Mouse (Mus musculus) hindbrain, embryonic 10.5 days (tissue): ENCODE measurements around the gene Zscan2. TPM values are rescaled to one million over a fixed set of nuclear protein-coding genes. Genes with fewer than 3 reads are reported as not detected.

Experiments used
- DNase-seq: peaks from one replicate; pipeline ENCODE4 v3.0.0-alpha.2; 2017; ENCODE audit warnings: low spot score
- H3K27ac ChIP-seq: fragments of 300-500 bp; sonication (generic); 2 replicates; pipeline ENCODE4 v1.5.1; 2016; ENCODE audit warnings: mild to moderate bottlenecking, moderate library complexity
- H3K27me3 ChIP-seq: fragments of 300-500 bp; sonication (generic); 2 replicates; pipeline ENCODE4 v1.6.1; 2016; ENCODE audit warnings: mild to moderate bottlenecking; ENCODE audit not compliant: poor library complexity, insufficient read depth, severe bottlenecking
- H3K36me3 ChIP-seq: fragments of 300-500 bp; sonication (generic); 2 replicates; pipeline ENCODE4 v1.6.1; 2016; ENCODE audit warnings: mild to moderate bottlenecking, moderate library complexity
- H3K4me1 ChIP-seq: fragments of 300-500 bp; sonication (generic); replicated peaks from 2 replicates; pipeline ENCODE4 v1.6.1; 2016; ENCODE audit warnings: mild to moderate bottlenecking
- H3K4me3 ChIP-seq: fragments of 300-500 bp; sonication (generic); 2 replicates; pipeline ENCODE4 v1.5.1; 2016; ENCODE audit warnings: mild to moderate bottlenecking, moderate library complexity
- H3K9me3 ChIP-seq: fragments of 300-500 bp; sonication (generic); 2 replicates; pipeline ENCODE4 v1.6.1; 2016; ENCODE audit warnings: mild to moderate bottlenecking, moderate library complexity
- WGBS: fragments of 180-500 bp; shearing (Covaris S2); methylation state at CpG from one replicate; pipeline ENCODE4 v1.1.7; 2016; 5-methylcytosine and 5-hydroxymethylcytosine counted together
- polyA plus RNA-seq: library from polyadenylated mRNA; unstranded; fragments of >200 nt; fragmentation: Nextera tagmentation; extraction: Ambion mirVana; gene quantifications from 2 replicates; pipeline ENCODE4 v1.2.1, GENCODE M21; 2016

Gene Zscan2
- polyA plus RNA-seq, 1 experiment from 2014 or later = 4.0 TPM

DNA sequence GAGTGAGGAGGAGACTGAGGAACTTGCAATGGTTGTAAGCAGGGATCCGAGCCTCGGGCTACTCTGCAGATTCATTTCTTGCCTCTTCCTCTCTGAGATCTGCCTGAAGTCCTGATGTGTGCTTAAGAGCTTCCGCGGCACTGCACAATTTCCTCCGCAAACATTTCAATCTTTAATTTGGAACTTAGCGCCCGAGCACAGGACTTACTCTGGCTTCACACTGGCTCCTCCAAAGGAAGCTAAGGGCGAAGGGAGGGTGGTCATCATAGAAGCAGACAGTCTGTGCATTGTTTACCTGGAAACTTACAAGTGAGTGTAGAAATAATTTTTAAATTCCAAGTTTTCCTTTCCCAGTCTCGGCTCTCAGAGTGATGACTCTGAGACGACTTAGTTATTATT lies 14.4 kb upstream of the Zscan2 start:
- 92% methylated on average over 10 of the region's 10 CpGs for WGBS
- no peak overlapping the region for H3K4me3 ChIP-seq
- DNase-seq = no peak

DNA sequence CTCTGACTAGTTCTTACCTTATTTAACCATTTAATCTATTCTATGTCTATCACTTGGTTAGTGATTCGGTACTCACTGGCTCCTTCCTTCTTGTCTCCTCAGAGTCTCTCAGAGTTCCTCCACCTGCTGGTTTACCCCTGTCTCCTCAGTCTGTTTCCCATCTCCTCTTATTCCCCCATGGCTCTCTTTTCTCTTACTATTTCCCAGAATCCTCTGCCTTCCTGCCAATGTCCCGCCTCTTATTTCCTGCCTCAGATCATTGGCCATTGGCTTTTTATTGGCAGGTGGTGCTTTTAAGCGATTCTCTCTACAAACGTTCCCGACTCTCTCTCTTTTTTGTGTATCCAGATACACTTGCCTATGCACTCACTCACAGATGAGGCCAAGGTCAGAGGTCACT lies 14.0 kb upstream of the Zscan2 start:
- DNase-seq = no peak
- Histone ChIP-seq H3K27ac (no peak overlapping the region), H3K36me3 (no peaks in the 10 kb centered on the region), H3K4me3 (no peak overlapping the region), H3K9me3 (no peaks in the 10 kb centered on the region), H3K4me1 (no peaks in the 10 kb centered on the region), H3K27me3 (no peaks in the 10 kb centered on the region)
- WGBS = 91% methylated on average over 5 of the region's 5 CpGs

More for the DNA sequence above, 14.4 kb upstream of the Zscan2 start:
- Histone ChIP-seq H3K27ac (no peak overlapping the region; the same call in 1 of the 2 replicates), H3K9me3 (no peaks in the 10 kb centered on the region), H3K27me3 (no peaks in the 10 kb centered on the region), H3K36me3 (no peaks in the 10 kb centered on the region), H3K4me1 (no peaks in the 10 kb centered on the region)

GRCm38 (mm10) chr7:80849267-80849666 lies 11.5 kb upstream of the Zscan2 start:
- Histone ChIP-seq H3K4me3 (no peak overlapping the region), H3K27ac (no peak overlapping the region), H3K27me3 (no peaks in the 10 kb centered on the region), H3K4me1 (no peaks in the 10 kb centered on the region), H3K9me3 (no peaks in the 10 kb centered on the region), H3K36me3 (no peaks in the 10 kb centered on the region)
- DNase-seq = no peak
- 86% methylated on average over 2 of the region's 2 CpGs for WGBS

- DNase-seq = peak; percentile 45
- H3K9me3 ChIP-seq = no peaks in the 10 kb centered on the region
- 33% methylated on average over 4 of the region's 4 CpGs for WGBS
- H3K4me3 ChIP-seq = no peak overlapping the region
- no peaks in the 10 kb centered on the region for H3K36me3 ChIP-seq
- no peak overlapping the region for H3K27ac ChIP-seq
- H3K27me3 ChIP-seq = no peaks in the 10 kb centered on the region
- no peaks in the 10 kb centered on the region for H3K4me1 ChIP-seq
These were observed 11.0 kb upstream of the Zscan2 start for GRCm38 (mm10) chr7:80849710-80850109.

DNA sequence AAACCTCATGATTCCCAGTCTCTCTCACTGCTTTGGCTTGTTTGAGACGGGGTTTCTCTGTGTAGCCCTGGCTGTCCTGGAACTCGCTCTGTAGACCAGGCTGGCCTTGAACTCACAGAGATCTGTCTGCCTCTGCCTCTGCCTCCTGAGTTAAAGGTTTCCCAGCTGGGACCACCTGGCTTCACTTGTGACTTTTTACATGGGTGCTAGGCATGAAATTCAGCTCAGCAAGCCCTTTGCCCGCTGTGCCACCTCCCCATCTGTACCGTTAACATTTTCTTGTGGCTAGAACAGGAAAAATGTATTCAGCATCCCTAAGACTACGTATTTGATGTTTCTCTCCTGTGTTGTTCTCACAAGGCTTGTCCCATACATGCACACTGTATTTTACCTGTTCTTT lies 10.2 kb upstream of the Zscan2 start:
- no peak overlapping the region for H3K4me3 ChIP-seq
- no peaks in the 10 kb centered on the region for H3K27me3 ChIP-seq
- no peaks in the 10 kb centered on the region for H3K9me3 ChIP-seq
- H3K36me3 ChIP-seq = no peaks in the 10 kb centered on the region
- no peak for DNase-seq
- H3K4me1 ChIP-seq = no peaks in the 10 kb centered on the region
- no peak overlapping the region for H3K27ac ChIP-seq
- 85% methylated on average over 5 of the region's 5 CpGs for WGBS

DNA sequence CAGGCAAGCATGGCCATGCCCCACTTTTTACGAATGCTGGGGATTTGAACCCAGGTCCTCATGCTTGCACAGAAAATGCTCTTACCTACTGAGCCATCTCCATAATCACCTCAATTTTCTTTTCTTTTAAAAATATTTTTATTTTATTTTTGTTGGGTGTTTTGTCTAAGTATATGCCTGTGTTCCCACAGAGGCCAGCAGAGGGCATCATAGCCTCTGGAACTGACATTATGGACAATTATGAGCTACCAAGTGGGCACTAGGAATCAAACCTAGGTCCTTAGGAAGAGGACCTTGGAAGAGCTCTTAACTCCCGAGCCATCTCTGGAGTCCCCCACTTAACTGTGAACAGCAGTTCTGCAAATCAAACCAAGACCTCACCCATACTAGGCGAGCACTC lies 7.5 kb upstream of the Zscan2 start:
- Histone ChIP-seq H3K4me1 (no peaks in the 10 kb centered on the region), H3K9me3 (no peaks in the 10 kb centered on the region), H3K27me3 (no peaks in the 10 kb centered on the region), H3K36me3 (no peaks in the 10 kb centered on the region), H3K27ac (no peak overlapping the region), H3K4me3 (no peak overlapping the region)
- no peak for DNase-seq
- WGBS = 93% methylated on average over 3 of the region's 3 CpGs

DNA sequence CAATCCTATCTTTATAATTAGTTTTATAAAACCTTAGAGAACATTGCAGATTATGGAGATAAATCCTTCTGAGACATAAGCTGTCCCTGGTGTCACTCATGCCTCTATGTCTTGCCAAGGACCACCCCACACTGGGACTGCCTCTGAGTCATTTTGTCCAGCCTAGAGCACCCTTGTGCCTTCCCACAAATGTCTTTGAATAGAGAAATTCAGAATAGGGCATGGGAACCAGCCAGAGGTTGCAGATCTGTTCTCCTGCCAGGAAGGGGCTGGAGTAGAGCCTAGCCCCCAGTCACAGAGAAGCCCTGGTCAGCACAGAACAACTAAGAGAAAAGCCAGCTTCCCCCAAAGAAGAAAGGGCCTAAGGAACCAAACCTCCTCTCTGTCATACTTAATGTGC lies 5.4 kb upstream of the Zscan2 start:
- Histone ChIP-seq H3K9me3 (no peaks in the 10 kb centered on the region), H3K27ac (no peak overlapping the region), H3K4me1 (peaks cover 6% of the 10 kb centered on the region; the same call in 1 of the 2 replicates), H3K36me3 (no peaks in the 10 kb centered on the region), H3K4me3 (no peak overlapping the region), H3K27me3 (no peaks in the 10 kb centered on the region)
- no peak for DNase-seq

DNA sequence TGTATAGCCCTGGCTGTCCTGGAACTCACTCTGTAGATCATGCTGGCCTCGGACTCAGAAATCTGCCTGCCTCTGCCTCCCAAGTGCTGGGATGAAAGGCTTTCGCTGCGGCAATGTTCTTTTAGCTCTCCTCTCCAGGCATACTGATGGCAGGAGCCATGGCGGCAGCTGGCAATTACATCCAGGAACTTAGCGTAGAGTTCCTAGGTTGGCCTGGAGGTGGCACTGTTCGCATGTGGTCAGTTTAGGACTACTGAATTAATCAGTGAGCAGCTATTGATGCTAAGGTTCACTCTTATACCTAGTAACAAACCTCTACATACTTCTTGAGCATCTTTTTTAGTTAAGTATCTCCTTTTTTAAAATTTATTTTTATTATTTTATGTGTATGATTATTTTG lies 3.5 kb upstream of the Zscan2 start:
- Histone ChIP-seq H3K4me1 (peaks cover 18% of the 10 kb centered on the region), H3K36me3 (no peaks in the 10 kb centered on the region), H3K4me3 (no peak overlapping the region), H3K27me3 (no peaks in the 10 kb centered on the region), H3K27ac (no peak overlapping the region), H3K9me3 (no peaks in the 10 kb centered on the region)
- 32% methylated on average over 6 of the region's 6 CpGs for WGBS
- peak; percentile 77 for DNase-seq

- peak; percentile 60 for DNase-seq
- Histone ChIP-seq H3K9me3 (no peaks in the 10 kb centered on the region), H3K27ac (peak overlapping the region; percentile 98), H3K36me3 (peaks cover 24% of the 10 kb centered on the region), H3K4me3 (peak overlapping the region; percentile 83), H3K27me3 (no peaks in the 10 kb centered on the region), H3K4me1 (peaks cover 42% of the 10 kb centered on the region)
- WGBS = 1% methylated on average over 13 of the region's 13 CpGs
These were observed 493 bp upstream of the Zscan2 start for GRCm38 (mm10) chr7:80860227-80860626.

- 80% methylated on average over 2 of the region's 2 CpGs for WGBS
- H3K36me3 ChIP-seq = peaks cover 47% of the 10 kb centered on the region
- H3K4me1 ChIP-seq = peaks cover 43% of the 10 kb centered on the region
- H3K9me3 ChIP-seq = no peaks in the 10 kb centered on the region
- DNase-seq = no peak
- 0 out of 2 replicates have a peak overlapping the region, but pooled peaks have one; percentile 9 for H3K4me3 ChIP-seq
- no peak overlapping the region for H3K27ac ChIP-seq
- H3K27me3 ChIP-seq = no peaks in the 10 kb centered on the region
These were observed 1.8 kb downstream of the Zscan2 start for GRCm38 (mm10) chr7:80862475-80862874.

DNA sequence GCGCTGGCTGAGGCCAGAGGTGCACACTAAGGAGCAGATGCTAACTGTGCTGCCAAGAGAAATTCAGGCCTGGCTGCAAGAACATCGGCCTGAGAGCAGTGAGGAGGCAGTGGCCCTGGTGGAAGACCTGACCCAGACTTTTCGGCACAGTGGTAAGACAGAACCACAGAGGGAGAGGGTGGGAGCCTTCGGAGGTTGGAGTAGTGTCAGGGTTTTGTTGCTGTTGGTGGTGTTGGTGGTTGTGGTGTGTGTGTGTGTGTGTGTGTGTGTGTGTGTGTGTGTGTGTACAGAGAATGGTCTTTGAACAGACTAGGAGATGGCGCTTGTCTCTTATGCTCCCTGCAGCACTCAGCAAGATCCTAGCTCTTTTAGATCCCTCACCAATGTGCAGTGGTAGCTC lies 2.8 kb downstream of the Zscan2 start:
- DNase-seq = no peak
- 89% methylated on average over 5 of the region's 5 CpGs for WGBS
- peaks cover 43% of the 10 kb centered on the region for H3K4me1 ChIP-seq
- no peak overlapping the region for H3K27ac ChIP-seq
- H3K27me3 ChIP-seq = no peaks in the 10 kb centered on the region
- H3K9me3 ChIP-seq = no peaks in the 10 kb centered on the region
- H3K36me3 ChIP-seq = peaks cover 57% of the 10 kb centered on the region
- H3K4me3 ChIP-seq = no peak overlapping the region; the same call in 1 of the 2 replicates

DNA sequence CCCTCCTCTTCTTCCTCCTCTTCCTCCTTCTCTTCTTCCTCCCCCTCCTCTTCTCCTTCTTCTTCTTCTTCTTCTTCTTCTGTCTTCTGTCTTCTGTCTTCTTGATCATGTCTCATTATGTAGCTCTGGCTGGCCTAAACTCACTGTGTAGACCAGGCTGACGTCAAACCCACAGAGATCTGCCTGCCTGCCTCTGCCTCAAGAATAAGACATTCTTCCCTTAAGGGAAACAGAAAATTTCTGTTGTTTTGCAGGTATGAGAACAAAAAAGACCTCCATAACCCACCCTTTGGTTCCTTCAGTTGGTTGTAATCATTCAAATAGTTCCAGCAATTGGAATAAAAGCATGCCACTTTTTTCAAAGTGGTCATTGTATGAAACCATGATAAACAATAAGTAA lies 3.4 kb downstream of the Zscan2 start:
- no peak overlapping the region for H3K4me3 ChIP-seq
- WGBS = 84% methylated on average over 1 of the region's 1 CpGs
- H3K27me3 ChIP-seq = no peaks in the 10 kb centered on the region
- H3K27ac ChIP-seq = no peak overlapping the region
- peaks cover 43% of the 10 kb centered on the region for H3K4me1 ChIP-seq
- no peaks in the 10 kb centered on the region for H3K9me3 ChIP-seq
- DNase-seq = no peak
- H3K36me3 ChIP-seq = peaks cover 64% of the 10 kb centered on the region

DNA sequence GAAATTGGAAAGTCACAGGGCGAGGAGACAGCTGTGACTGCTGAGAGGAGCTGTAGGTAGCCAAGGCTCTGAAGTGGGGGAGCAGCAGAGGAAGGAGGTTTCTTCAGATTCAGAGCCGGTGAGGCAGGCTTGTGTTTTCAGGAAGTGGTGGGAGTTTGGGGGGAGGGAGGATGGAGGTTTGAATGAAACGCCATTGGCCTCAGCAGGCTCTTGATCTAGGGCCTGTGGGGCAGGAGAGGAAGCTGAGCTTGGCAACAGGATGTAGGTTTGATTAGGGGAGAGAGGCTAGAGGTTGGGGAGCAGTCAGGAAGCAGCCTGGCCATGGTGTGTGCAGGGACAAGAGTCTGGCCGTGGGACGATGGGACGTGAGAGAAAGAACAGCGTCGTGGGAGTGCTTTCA lies 4.1 kb downstream of the Zscan2 start:
- no peak overlapping the region for H3K4me3 ChIP-seq
- H3K9me3 ChIP-seq = no peaks in the 10 kb centered on the region
- peak overlapping the region; percentile 29; the same call in 1 of the 2 replicates for H3K27ac ChIP-seq
- DNase-seq = no peak
- WGBS = 84% methylated on average over 8 of the region's 8 CpGs
- H3K4me1 ChIP-seq = peaks cover 42% of the 10 kb centered on the region
- H3K27me3 ChIP-seq = no peaks in the 10 kb centered on the region
- H3K36me3 ChIP-seq = peaks cover 70% of the 10 kb centered on the region

- Histone ChIP-seq H3K4me1 (peaks cover 36% of the 10 kb centered on the region), H3K9me3 (no peaks in the 10 kb centered on the region), H3K4me3 (no peak overlapping the region), H3K27me3 (no peaks in the 10 kb centered on the region), H3K36me3 (peaks cover 77% of the 10 kb centered on the region), H3K27ac (no peak overlapping the region)
- WGBS = 93% methylated on average over 7 of the region's 7 CpGs
- DNase-seq = no peak
These were observed 4.8 kb downstream of the Zscan2 start for GRCm38 (mm10) chr7:80865521-80865920.
